Mouse (Mus musculus): ENCODE measurements at regions not wholly inside any gene's neighbourhood (a gene's known extent, or its start where the extent isn't known, plus 50 kb on each side); places are given as distances from the start of the nearest gene placed in this dataset.

DNA sequence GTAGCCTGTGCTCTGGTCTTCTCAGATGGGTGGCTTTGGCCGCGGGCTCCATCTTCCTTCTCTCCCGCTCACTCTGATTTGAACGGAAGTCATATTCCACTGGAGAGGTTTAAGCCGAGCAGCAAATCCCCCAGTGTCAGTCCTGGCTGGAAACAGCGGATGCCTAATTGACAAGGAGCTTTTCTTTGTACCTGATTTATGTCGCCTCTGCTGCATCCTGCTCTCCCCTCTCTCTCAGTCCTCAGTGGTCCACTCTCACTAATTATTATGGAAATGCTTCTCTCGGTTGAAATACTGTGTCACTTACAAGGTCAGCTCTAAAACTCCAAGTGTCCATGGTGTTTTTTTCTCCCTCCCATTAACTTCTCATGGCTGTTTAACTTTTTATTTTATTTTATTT lies 90.1 kb upstream of the Sorcs3 start:
- no peak for TF ChIP-seq CTCF (IDR thresholded peaks at IDR 0.05; ENCODE audit: control insufficient read depth, insufficient read depth, insufficient read length)
- TF ChIP-seq USF1 (IDR thresholded peaks at IDR 0.05; ENCODE audit: low read depth): no peak
- no peak for TF ChIP-seq MAX (IDR thresholded peaks at IDR 0.05)
- no peak for TF ChIP-seq FOSL1 (IDR thresholded peaks at IDR 0.05; ENCODE audit: insufficient read depth, low read length, poor library complexity, severe bottlenecking)
- TF ChIP-seq MYOD1 (IDR thresholded peaks at IDR 0.05; ENCODE audit: control insufficient read depth, insufficient read length, low read depth): no peak

Measured in C2C12 (cell line).